Mouse (Mus musculus) kidney, adult 8-10 months (tissue): Measurements from ENCODE around the gene Fuz.

ENCODE experiments used
- DNase-seq, 2 experiments: peaks; one replicate each; pipeline ENCODE4 v3.0.0; 2022

The Fuz gene

GRCm38 (mm10) chr7:44949922-44950321 lies 54.0 kb downstream of the Fuz start:
- DNase-seq = no peak

DNA sequence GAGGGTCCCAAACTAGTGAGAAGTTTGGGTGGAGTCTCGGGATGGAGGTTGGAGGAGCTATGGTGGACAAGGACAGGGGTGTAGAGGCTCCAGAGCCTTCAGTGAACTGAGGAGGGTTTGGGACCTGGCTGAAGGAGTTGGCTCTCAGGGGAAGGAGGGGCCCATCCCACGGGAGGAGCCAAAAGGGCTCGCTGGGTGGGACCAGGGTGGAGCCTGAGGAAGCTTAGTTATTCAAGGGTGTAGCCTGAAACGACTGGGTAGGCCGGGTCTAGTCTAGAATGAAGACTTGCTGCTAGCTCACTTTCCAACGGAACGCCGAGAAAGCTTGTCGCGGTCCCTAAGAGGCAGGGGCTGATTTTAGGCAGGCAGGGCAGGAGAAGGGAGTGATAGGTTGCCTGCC lies 56.1 kb downstream of the Fuz start:
- peak; percentile 82 to 86 for DNase-seq
